Mouse (Mus musculus) G1E-ER4 (cell line): Measurements from ENCODE around the gene Adam23. TPM values are rescaled to one million over a fixed set of nuclear protein-coding genes. Genes with fewer than 3 reads are reported as not detected.

Experiments used
- GATA1 ChIP-seq: IDR thresholded peaks from one replicate; pipeline ENCODE4 v1.8.0; 2012; ENCODE audit warnings: low read length, inconsistent platforms
- polyA plus RNA-seq: library from polyadenylated mRNA; stranded (reverse); fragments of >175 nt; gene quantifications from 2 replicates; pipeline ENCODE4 v1.2.3, GENCODE M21; 2012

The Adam23 gene
- polyA plus RNA-seq, 1 experiment, result not detected

GRCm38 (mm10) chr1:63539884-63540613, 94.4 kb downstream of the Adam23 start:
- TF ChIP-seq GATA1, result no peak

DNA sequence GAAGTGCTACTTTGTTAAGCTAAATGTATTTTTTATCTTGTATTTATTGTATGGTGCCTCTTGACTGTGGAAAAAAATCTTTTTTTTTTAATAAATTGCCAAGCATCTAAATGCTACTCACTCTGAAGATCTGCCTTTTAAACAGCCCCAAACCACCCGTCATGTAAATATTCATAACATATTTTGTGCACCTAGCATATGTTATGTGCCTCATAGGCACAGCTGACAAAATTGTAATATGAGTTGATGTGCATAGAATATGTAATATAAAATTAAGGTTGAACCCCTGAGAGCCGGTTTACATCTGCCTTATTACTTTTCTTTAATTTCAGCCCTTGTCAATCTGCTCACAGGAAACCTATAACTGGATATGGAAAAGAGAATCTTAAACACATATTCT, 98.4 kb downstream of the Adam23 start:
- no peak for TF ChIP-seq GATA1

DNA sequence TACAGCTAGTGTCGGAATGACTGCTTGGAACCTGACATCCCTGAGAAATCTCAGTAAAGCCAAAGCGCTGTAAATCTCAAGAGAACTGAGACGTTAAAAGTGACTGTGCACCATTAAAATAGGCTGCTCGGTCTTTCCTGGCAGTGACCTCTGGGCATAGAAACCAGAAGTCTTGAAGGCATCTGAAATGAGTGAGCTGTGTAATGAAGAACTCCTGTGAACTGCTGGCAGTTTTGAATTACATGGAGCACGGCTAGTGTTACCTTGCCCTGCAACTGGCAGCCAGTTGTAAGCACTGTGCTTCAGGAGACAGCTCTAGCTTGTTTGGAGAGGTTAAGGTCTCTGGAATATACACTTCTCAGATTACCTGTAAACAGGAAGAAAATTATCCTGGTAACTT, 107.3 kb downstream of the Adam23 start:
- no peak for TF ChIP-seq GATA1

DNA sequence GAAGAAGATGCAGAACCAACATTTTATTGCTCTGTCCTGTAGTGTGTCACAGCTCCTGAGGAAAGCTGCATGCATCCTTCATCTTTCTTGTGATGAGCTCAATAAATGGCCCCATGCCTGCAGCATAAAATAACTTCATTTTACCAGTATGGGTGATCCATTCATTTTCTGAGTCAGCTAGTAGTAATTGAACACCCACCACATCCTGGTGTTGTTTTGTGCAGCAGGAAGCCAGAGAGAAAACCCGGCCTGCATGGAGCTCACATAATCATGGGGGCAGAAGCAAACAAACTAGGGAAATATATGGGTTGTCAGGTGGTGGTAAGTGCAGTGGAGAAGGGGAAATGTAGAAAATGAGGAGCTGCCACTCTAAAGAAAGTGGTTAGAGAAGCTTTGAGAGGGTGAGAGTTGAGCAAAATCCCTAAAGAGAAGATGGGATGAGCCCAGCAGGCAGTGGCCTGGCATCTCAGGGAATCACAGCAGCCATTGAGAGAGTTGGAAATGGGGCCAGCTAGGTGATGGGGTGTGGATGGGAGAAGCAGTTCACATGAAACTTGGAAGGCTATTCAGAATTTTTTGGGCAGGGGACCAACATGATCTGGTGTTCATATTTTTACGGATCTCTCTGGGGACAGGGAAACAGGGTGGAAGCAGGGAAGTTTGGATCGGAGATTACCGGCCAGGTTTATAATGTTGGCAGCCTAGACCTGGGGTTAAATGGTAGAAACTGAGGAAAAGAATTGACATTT, 116.3 kb downstream of the Adam23 start:
- TF ChIP-seq GATA1, result no peak

- TF ChIP-seq GATA1, result no peak
Measured at GRCm38 (mm10) chr1:63563928-63564327, 118.2 kb downstream of the Adam23 start.

DNA sequence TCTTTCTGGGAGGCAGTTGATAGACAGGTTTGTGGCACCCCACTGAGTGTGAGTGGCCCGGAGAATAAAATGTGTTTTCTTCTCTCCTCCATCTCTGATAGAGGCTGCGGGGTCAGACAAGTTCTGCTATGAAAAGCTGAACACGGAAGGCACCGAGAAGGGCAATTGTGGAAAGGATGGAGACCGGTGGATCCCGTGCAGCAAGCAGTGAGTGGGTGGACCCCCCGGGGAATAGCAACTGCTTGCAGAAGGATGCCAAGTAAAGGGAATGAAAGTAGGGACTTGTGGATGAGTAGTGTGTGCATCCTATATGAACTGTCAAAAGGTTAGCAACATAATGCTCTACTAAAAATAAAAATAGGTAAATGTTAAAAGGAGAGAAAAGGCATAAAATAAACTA, 120.8 kb downstream of the Adam23 start:
- TF ChIP-seq GATA1, result no peak

- no peak for TF ChIP-seq GATA1
Measured at GRCm38 (mm10) chr1:63567031-63567430, 121.3 kb downstream of the Adam23 start.

DNA sequence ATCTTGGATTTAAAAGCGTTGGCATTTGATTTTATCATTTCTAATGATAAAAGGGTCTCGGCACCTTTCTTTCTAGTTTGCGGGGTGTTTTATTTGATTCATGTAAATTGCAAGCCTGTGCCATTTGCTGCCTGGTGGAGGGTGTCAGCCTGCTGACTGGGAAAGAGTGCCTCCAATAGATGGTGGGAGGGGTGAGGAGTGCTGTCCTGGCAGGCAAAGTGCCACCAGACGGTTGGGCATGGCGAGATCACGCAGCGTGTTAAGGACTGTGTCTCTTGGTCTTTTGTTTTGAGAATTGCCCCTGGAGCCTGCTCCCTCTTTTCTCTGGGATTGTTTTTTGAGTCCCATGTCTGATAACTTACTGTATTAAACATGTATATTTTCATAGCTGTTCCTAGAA, 126.5 kb downstream of the Adam23 start:
- no peak for TF ChIP-seq GATA1

GRCm38 (mm10) chr1:63573432-63573831, 127.7 kb downstream of the Adam23 start:
- TF ChIP-seq GATA1, result no peak

GRCm38 (mm10) chr1:63573864-63574611, 128.3 kb downstream of the Adam23 start:
- no peak for TF ChIP-seq GATA1

DNA sequence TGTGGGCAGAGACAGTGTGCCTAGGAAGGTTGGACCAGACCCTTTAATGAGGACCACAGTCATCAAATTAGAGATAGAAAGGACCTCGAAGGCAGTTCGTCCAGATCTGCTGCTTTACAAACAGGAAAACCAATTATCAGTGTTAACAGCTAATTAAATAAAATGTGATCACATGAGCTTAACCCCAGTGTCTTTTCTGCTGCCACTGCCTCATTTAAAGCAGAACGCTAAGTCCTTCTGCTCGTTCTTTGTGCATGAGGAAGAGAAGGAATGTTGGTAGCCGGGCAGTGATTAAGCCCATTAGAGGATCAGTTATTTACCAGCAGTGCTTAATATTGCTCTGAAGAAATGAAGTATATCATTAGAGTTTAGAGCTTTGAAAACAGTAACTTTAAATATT, 131.1 kb downstream of the Adam23 start:
- TF ChIP-seq GATA1, result no peak

- TF ChIP-seq GATA1, result no peak
Measured at GRCm38 (mm10) chr1:63579153-63579552, 133.5 kb downstream of the Adam23 start.

DNA sequence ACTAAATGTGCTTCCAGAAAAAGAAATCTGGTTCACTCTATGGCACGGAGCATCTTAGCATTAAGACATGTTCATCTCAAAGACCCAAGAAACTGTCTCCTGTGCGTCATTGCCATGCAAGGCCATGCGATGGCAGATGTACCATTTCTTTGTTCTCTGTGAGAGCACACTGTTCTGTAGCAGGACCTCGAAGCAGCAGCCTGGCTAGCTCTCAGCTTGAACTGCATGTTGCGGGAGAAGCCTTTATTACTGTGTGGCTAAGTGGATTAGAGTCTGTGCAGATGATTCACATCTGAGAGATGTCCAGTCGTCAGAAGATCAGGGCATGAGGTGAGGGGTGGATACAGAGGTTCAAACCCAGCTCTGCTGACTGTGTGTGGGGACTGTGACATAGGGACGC, 141.2 kb downstream of the Adam23 start:
- TF ChIP-seq GATA1, result no peak

DNA sequence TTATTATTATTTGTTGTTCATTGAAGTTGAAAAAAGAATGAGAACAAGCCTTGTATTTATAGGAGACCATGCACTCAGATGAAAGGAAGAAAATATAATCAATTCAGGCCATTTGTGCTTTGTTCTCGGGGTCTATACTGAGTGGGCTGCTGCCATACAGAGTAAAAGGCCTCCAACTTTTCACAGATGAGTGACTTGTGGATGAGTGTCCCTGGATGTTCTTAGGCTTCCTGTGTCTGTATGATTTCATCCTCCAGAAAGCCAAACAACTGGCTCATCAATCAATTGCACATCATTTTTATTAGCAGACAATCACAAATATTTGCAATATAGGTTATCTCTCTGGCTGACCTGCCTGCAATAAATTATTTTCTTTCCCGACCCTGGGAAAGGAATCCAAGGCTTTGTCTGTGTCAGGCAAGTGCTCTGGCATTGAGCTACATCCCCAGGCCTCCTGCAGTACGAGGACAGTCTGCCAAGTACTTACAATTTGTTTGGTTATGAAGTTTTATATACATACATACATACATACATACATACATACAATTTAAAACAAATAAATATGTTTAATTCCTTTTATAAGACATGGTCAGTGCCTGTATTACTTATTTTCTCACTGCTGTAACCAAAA, 158.3 kb downstream of the Adam23 start:
- no peak for TF ChIP-seq GATA1

GRCm38 (mm10) chr1:63609613-63610012, 163.9 kb downstream of the Adam23 start:
- no peak for TF ChIP-seq GATA1

- no peak for TF ChIP-seq GATA1
Measured at GRCm38 (mm10) chr1:63614594-63614993, 168.9 kb downstream of the Adam23 start.
